Mouse (Mus musculus) spleen, adult 2 months (tissue): ENCODE measurements around the gene Aco1. TPM values are rescaled to one million over a fixed set of nuclear protein-coding genes. Genes with fewer than 3 reads are reported as not detected.

Experiments used
- DNase-seq, 2 experiments: peaks; one replicate each; pipeline versions ENCODE4 v3.0.0 to v3.0.0-alpha.2; 2012 to 2021; ENCODE audit warnings: low spot score in 2 of 2, low read depth in 1 of 2
- H3K27ac ChIP-seq: fragments of 200-500 bp; 2 replicates; pipeline ENCODE4 v1.5.1; 2012; ENCODE audit warnings: low read length, inconsistent platforms; ENCODE audit not compliant: insufficient read depth
- H3K27me3 ChIP-seq: fragments of 200-500 bp; 2 replicates; pipeline ENCODE4 v1.6.1; 2012; ENCODE audit warnings: mild to moderate bottlenecking, moderate library complexity, low read length, inconsistent platforms; ENCODE audit not compliant: control insufficient read depth, insufficient read depth
- H3K36me3 ChIP-seq: fragments of 200-500 bp; 2 replicates; pipeline ENCODE4 v1.6.1; 2012; ENCODE audit warnings: mild to moderate bottlenecking, low read length, inconsistent platforms; ENCODE audit not compliant: control insufficient read depth, insufficient read depth
- H3K4me1 ChIP-seq: fragments of 200-500 bp; 2 replicates; pipeline ENCODE4 v1.6.1; 2011; ENCODE audit warnings: inconsistent platforms; ENCODE audit not compliant: control insufficient read depth, insufficient read depth, insufficient read length
- H3K4me3 ChIP-seq: fragments of 200-500 bp; 2 replicates; pipeline ENCODE4 v1.5.1; 2011; ENCODE audit warnings: mild to moderate bottlenecking, inconsistent platforms; ENCODE audit not compliant: insufficient read depth, insufficient read length; ENCODE audit errors: extremely low read depth
- CTCF ChIP-seq: fragments of 200-500 bp; IDR thresholded peaks from 2 replicates; pipeline ENCODE4 v1.5.1; 2011; ENCODE audit warnings: mild to moderate bottlenecking, inconsistent platforms; ENCODE audit not compliant: insufficient read depth, insufficient read length, insufficient replicate concordance; ENCODE audit errors: extremely low read depth
- POLR2A ChIP-seq: fragments of 200-500 bp; IDR thresholded peaks from 2 replicates; pipeline ENCODE4 v1.6.1; 2011; ENCODE audit warnings: low read depth, low read length, inconsistent platforms
- WGBS: fragments of 180-500 bp; shearing (Covaris S2); methylation state at CpG from one replicate; pipeline ENCODE4 v1.1.7; 2018; 5-methylcytosine and 5-hydroxymethylcytosine counted together
- polyA plus RNA-seq: library from polyadenylated mRNA; depleted of rRNA; stranded (reverse); fragments of >200 nt; gene quantifications from 2 replicates; pipeline ENCODE4 v1.2.3, GENCODE M21; 2012; rRNA removed

The Aco1 gene
- polyA plus RNA-seq, 1 experiment, result 11.4 TPM

- 0% methylated on average over 17 of the region's 17 CpGs for WGBS
- H3K36me3 ChIP-seq, result peaks cover 6% of the 10 kb centered on the region; the same call in 1 of the 2 replicates
- TF ChIP-seq CTCF (no peak), POLR2A (no peak)
These were observed 95.9 kb downstream of the Aco1 start for GRCm38 (mm10) chr4:40238483-40239408.

GRCm38 (mm10) chr4:40239409-40240271 lies 96.8 kb downstream of the Aco1 start, which contains the start of gene Ddx58:
TSS of gene Ddx58 (minus strand) at chr4:40239828.
- Histone ChIP-seq H3K36me3 (peaks cover 3% of the 10 kb centered on the region; the same call in 1 of the 2 replicates), H3K4me1 (peaks cover 15% of the 10 kb centered on the region; the same call in 1 of the 2 replicates), H3K27me3 (no peaks in the 10 kb centered on the region), H3K27ac (peak within 1 kb of the TSS; percentile 97), H3K4me3 (peak within 1 kb of the TSS; percentile 99)
- TF ChIP-seq POLR2A, result no peak; the same call in 1 of the 2 replicates
- TF ChIP-seq CTCF, result no peak
- 2% methylated on average over 35 of the region's 35 CpGs for WGBS
- DNase-seq, result peak in 1 of 2 experiments; percentile 36

More at GRCm38 (mm10) chr4:40238483-40239408, 95.9 kb downstream of the Aco1 start:
- peak overlapping the region; percentile 97 for H3K27ac ChIP-seq
- H3K4me1 ChIP-seq, result peaks cover 15% of the 10 kb centered on the region; the same call in 1 of the 2 replicates
- DNase-seq, result peak in 1 of 2 experiments; percentile 57
- peak overlapping the region; percentile 99 for H3K4me3 ChIP-seq
- no peaks in the 10 kb centered on the region for H3K27me3 ChIP-seq

- Histone ChIP-seq H3K27ac (peak overlapping the region; percentile 74), H3K27me3 (no peaks in the 10 kb centered on the region), H3K36me3 (no peaks in the 10 kb centered on the region), H3K4me3 (peak overlapping the region; percentile 99; the same call in 1 of the 2 replicates), H3K4me1 (peaks cover 15% of the 10 kb centered on the region; the same call in 1 of the 2 replicates)
- DNase-seq, result no peak
- TF ChIP-seq CTCF (no peak), POLR2A (no peak)
- WGBS, result 50% methylated on average over 5 of the region's 5 CpGs
These were observed 97.4 kb downstream of the Aco1 start for GRCm38 (mm10) chr4:40240272-40240744.

GRCm38 (mm10) chr4:40241928-40242327 lies 99.0 kb downstream of the Aco1 start:
- no peaks in the 10 kb centered on the region for H3K36me3 ChIP-seq
- TF ChIP-seq POLR2A, result no peak
- TF ChIP-seq CTCF, result no peak
- 62% methylated on average over 6 of the region's 6 CpGs for WGBS
- no peak overlapping the region for H3K27ac ChIP-seq
- peaks cover 11% of the 10 kb centered on the region; the same call in 1 of the 2 replicates for H3K4me1 ChIP-seq
- no peaks in the 10 kb centered on the region for H3K27me3 ChIP-seq
- no peak overlapping the region for H3K4me3 ChIP-seq
- DNase-seq, result no peak

- no peak for TF ChIP-seq POLR2A
- no peaks in the 10 kb centered on the region for H3K27me3 ChIP-seq
- DNase-seq, result no peak
- no peaks in the 10 kb centered on the region for H3K36me3 ChIP-seq
- H3K4me3 ChIP-seq, result no peak overlapping the region
- no peak overlapping the region for H3K27ac ChIP-seq
- H3K4me1 ChIP-seq, result peaks cover 9% of the 10 kb centered on the region; the same call in 1 of the 2 replicates
- 94% methylated on average over 4 of the region's 4 CpGs for WGBS
These were observed 100.1 kb downstream of the Aco1 start for GRCm38 (mm10) chr4:40243006-40243405.

- no peak overlapping the region for H3K27ac ChIP-seq
- 10% methylated on average over 8 of the region's 8 CpGs for WGBS
- peak; percentile 47 to 55 for DNase-seq
These were observed 101.2 kb downstream of the Aco1 start for GRCm38 (mm10) chr4:40244035-40244434.

More at GRCm38 (mm10) chr4:40244035-40244434, 101.2 kb downstream of the Aco1 start:
- H3K4me1 ChIP-seq, result peaks cover 6% of the 10 kb centered on the region; the same call in 1 of the 2 replicates
- no peaks in the 10 kb centered on the region for H3K27me3 ChIP-seq
- TF ChIP-seq CTCF (no peak), POLR2A (no peak)
- no peak overlapping the region for H3K4me3 ChIP-seq
- no peaks in the 10 kb centered on the region for H3K36me3 ChIP-seq

Other genes starting within 250 kb of the Aco1 start
- 22.2 and 23.2 TPM in 2 replicates for gene Ddx58, start 96.7 kb downstream of the Aco1 start, polyA plus RNA-seq
- gene Smim27, start 126.5 kb downstream of the Aco1 start, polyA plus RNA-seq, result 13.1 and 13.9 TPM in 2 replicates
- gene Topors, start 126.8 kb downstream of the Aco1 start, polyA plus RNA-seq, result 2.5 and 3.3 TPM in 2 replicates
- 27.5 and 32.9 TPM in 2 replicates for gene Ndufb6, start 136.3 kb downstream of the Aco1 start, polyA plus RNA-seq